Mouse (Mus musculus) adrenal gland, postnatal 25 days (tissue): ENCODE measurements at regions not wholly inside any gene's neighbourhood (a gene's known extent, or its start where the extent isn't known, plus 50 kb on each side); places are given as distances from the start of the nearest gene placed in this dataset.

Experiments
- DNase-seq: peaks from one replicate; pipeline ENCODE4 v3.0.0; 2021; ENCODE audit warnings: mixed read lengths

DNA sequence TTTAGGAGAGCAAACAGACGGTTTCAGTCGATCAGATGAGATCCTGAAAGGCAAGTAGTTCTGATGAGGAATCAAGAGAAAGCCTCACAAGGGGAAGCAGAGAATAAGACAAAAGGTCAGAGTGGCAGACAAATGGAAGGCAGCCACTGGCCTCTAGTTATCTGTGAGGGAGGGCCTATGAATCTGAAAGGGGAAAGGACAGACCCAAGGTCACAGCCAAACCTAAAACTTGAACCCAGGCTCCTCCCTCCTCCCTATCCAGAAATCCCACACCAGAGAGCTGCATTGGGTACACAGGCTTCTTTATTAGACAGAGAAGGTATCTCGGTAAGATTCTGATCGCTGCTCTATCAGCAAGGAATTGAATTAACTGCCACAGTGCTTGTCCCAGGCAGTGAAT, 476.0 kb downstream of the Prss52 start:
- no peak for DNase-seq

- DNase-seq, result no peak
Measured at GRCm38 (mm10) chr14:64580862-64581261, 476.8 kb downstream of the Prss52 start.

DNA sequence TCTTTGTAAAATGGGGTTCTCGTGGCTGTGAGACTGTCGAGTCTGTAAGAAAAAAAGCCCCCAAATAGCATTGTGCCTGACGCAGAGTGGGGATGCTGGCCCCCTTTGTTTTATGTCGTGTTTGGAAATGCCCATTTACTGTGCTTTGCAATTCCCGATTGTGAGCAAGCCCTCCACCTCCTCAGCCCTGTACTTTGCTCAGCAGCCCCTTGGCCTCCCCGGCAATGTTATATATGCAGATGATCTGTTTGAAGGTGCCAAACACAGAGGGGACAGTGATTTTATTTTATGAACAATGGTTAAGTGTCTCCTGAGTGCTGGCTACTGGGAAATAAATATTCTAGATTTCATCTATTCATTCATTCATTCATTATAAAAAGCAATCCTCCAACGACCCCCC, 477.6 kb downstream of the Prss52 start:
- no peak for DNase-seq

GRCm38 (mm10) chr14:64582822-64583221, 478.7 kb downstream of the Prss52 start:
- no peak for DNase-seq

DNA sequence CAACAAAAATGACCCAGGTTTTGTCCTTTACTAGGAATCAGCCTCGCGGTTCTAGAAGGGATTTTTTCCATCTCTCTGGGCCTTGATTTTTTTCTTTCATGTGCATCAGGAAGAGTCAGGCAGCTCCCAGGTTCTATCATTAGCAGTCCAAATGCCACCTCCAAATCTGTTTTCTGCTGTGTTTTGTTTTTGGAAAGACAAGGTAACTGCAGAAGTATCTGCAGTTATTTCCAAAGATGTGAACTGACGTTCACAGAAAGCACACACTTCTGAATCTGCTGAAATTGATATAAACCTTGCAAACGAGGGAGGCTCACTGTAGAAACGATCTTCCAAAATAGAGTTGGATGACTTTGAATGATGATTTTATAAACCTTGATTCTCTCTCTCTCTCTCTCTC, 480.1 kb downstream of the Prss52 start:
- DNase-seq, result no peak

GRCm38 (mm10) chr14:64585081-64585470, 481.0 kb downstream of the Prss52 start:
- DNase-seq, result no peak

GRCm38 (mm10) chr14:64585471-64586192, 481.5 kb downstream of the Prss52 start:
- no peak for DNase-seq

DNA sequence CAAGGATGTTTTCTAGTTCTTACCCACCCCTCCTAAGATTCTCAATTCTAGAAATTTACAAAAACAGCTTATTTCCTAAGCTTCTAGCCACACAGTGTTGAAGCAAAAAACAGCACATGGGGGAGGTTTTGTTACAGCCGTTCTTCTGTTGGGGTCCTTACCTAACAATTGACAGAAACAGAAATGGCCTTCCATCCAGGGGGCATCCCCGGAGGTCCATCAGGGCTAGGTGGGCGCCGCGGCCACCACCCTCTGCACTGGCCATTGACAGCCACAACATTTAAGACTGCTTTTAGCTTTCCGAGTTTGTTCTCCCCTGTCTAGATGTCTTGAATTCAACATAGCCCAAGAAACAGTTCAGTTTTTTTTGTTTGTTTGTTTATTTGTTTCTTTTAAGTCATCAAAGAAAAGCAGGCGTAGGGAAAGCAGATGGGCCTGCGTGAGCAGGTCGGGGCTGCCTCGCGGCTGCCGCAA, 482.3 kb downstream of the Prss52 start:
- DNase-seq, result no peak

GRCm38 (mm10) chr14:64586860-64587698, 483.0 kb downstream of the Prss52 start:
- DNase-seq, result peak; percentile 20

DNA sequence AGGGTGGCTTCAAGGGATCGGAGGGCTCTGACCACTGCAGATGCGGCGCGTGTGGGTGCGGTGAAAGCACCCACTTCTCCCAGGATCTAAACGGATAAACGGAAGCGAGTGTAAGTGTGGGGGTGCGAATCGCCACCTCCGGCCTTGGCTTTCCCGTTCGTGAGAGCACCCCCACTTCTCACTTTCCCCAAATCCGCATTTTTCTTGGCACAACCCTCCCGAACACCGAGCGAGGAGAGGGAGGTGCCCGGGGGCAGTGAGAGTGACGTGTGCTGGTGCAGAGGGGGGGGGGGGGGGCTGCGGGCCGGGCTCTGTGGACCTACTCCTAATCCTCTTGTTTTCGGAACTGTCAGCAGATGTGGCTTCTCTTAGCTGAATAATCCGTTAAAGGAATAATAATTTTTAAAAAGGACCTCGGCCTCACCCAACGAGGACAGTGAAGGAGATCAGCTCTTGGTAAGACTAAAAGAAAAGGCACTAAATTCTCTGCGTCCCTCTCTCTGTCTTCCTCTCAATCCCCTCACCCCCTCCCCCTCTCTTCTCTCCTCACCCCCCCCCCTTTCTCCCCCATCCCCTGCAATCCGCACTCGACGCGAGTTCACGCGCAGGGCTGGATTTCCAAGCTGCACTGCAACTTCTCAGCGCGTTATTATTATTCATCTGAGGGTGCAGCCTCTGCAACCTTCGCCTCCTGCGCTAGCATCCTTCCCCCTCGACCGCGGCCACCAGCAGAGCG, 483.8 kb downstream of the Prss52 start:
- DNase-seq, result no peak

- no peak for DNase-seq
Measured at GRCm38 (mm10) chr14:64588561-64588960, 484.5 kb downstream of the Prss52 start.

- no peak for DNase-seq
Measured at GRCm38 (mm10) chr14:64589126-64589525, 485.0 kb downstream of the Prss52 start.

DNA sequence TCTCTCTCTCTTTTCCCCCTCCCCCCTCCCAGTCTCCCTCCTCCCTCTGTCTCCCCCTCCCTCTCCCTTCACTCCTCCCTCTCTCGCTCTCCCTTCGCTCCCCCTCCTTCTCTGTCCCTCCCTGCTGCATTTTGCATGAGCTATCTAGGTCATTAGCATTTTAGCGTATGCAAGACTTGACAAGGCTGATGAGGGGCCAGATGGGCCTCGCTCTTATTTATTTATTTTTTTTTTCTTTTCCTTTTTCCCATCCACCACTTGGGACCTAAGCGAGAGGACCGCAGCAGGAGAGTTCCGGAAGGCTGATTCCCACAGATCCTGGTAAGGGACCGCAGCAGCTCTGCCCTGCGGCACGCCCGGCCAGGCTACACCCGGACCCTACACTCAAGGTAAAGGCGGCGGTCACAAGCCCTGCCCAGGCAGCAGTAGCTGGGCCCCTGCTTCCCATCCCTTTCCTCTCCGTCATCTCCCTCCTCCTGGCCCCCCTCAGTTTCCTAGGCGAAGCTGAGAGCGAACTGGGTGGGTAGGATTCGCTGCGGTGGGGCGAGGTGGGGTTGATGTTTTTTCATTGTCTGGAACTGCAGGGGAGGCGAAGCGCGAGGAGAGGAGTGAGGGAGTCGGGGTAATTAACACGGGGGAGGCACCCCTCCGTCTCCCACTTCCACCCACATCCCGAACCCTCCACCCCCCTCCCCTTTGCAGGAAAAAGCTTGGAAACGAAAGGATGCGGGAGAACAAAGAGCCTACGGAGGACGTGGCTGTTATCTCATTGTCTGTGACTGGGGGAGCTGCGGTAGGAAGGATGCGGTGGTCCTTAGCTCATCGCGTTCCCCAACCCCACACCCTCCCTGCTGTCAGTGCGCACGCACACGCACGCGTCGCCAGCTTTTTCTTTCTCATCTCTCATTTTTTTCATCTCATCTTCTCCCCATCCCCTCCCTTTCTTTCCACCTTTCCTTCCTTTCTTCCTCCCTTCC, 485.8 kb downstream of the Prss52 start:
- DNase-seq, result no peak

- DNase-seq, result no peak
Measured at GRCm38 (mm10) chr14:64590611-64591010, 486.5 kb downstream of the Prss52 start.

DNA sequence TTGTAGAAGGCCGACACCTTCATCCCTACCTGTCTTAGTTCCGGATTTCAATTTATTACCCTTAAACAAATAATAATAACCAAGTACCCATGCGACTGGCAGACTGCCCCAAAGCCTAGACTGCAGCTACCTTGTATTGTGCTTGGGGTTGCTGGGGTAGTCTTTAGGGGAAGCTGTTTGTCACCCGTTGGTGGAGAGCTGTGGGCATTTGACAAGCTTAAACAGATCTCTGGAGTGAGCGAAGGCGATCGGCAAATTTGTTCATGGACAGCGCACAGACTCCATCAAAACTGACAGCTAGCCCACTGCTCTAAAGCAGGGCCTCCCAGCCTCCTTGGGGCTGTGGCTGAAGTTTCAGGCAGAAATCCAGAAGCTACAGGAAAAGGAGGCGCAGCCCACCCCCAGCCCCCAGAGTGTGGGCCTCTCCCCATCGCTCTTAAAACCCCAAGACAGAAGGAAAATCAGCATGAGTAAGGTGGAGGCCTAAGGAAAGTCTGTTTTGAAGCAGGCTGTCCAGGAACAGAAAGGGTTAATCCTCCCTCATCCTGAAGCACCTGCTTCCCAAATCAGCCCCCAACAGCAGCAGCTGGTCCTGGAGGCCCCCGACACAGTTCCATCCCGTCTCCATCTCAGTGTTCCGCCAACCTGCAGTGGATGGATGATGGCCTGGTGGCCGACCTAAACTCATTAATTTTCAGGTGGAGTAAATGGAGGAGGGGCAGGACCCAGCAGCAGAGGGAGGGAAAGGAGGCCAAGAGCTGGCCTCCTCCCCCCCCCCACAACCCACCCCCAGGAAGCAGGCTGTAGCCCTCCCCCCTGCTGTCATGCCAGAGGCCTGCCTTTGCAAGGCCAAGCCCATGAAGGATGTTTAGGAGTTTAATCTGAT, 487.2 kb downstream of the Prss52 start:
- no peak for DNase-seq

- DNase-seq, result no peak
Measured at GRCm38 (mm10) chr14:64592176-64592575, 488.1 kb downstream of the Prss52 start.

GRCm38 (mm10) chr14:64592706-64593320, 488.7 kb downstream of the Prss52 start:
- no peak for DNase-seq

GRCm38 (mm10) chr14:64593564-64593963, 489.5 kb downstream of the Prss52 start:
- DNase-seq, result no peak

- no peak for DNase-seq
Measured at GRCm38 (mm10) chr14:64594021-64594561, 490.0 kb downstream of the Prss52 start.
